Mouse (Mus musculus) MEL (cell line): Measurements from ENCODE around the gene Olfr725.

ENCODE experiments used
- CHD1 ChIP-seq: IDR thresholded peaks from 2 replicates; pipeline ENCODE4 v1.6.1; 2012; ENCODE audit warnings: low read depth, mild to moderate bottlenecking, inconsistent platforms, low read length, improper control_type of control experiment
- CTCF ChIP-seq, 3 experiments: IDR thresholded peaks in 2 of 3; conservative IDR thresholded peaks in 1 of 3; 2 replicates each; pipeline ENCODE4 v1.5.1; 2011 to 2012; ENCODE audit warnings: low read length in 3 of 3, low read depth in 2 of 3, mild to moderate bottlenecking in 2 of 3, improper control_type of control experiment in 1 of 3, inconsistent platforms in 1 of 3, mixed read lengths in 1 of 3, moderate library complexity in 1 of 3; ENCODE audit not compliant: control insufficient read depth in 1 of 3, insufficient read depth in 1 of 3, poor library complexity in 1 of 3, severe bottlenecking in 1 of 3
- MAFK ChIP-seq: IDR thresholded peaks from 2 replicates; pipeline ENCODE4 v1.6.1; 2011; ENCODE audit warnings: low read depth, mild to moderate bottlenecking, low read length, improper control_type of control experiment, borderline replicate concordance
- MYC ChIP-seq: IDR thresholded peaks from 2 replicates; pipeline ENCODE4 v1.6.1; 2011; ENCODE audit warnings: low read depth, mild to moderate bottlenecking, low read length, improper control_type of control experiment, moderate library complexity
- POLR2A ChIP-seq, 2 experiments: IDR thresholded peaks; 2 replicates each; pipeline ENCODE4 v1.6.1; 2011 to 2012; ENCODE audit warnings: low read length in 2 of 2, mild to moderate bottlenecking in 2 of 2, control low read depth in 1 of 2, improper control_type of control experiment in 1 of 2, low read depth in 1 of 2, moderate library complexity in 1 of 2; ENCODE audit not compliant: control insufficient read depth in 1 of 2, insufficient read depth in 1 of 2, poor library complexity in 1 of 2
- ZC3H11A ChIP-seq: IDR thresholded peaks from 2 replicates; pipeline ENCODE4 v1.6.1; 2012; ENCODE audit warnings: low read depth, mild to moderate bottlenecking, inconsistent platforms, low read length, improper control_type of control experiment
- ZMIZ1 ChIP-seq: IDR thresholded peaks from 2 replicates; pipeline ENCODE4 v1.6.1; 2012; ENCODE audit warnings: low read depth, mild to moderate bottlenecking, inconsistent platforms, low read length, improper control_type of control experiment, moderate library complexity

GRCm38 (mm10) chr14:50061590-50061954 lies 21.4 kb upstream of the Olfr725 start:
- TF ChIP-seq POLR2A (IDR thresholded peaks at IDR 0.05; ENCODE audit: control insufficient read depth in 1 of 2, insufficient read depth in 1 of 2, low read depth in 1 of 2, low read length in 2 of 2, poor library complexity in 1 of 2): no peak
- no peak for TF ChIP-seq CTCF (IDR thresholded peaks at IDR 0.05 in 2 of 3, conservative IDR thresholded peaks at IDR 0.05 in 1 of 3; ENCODE audit: control insufficient read depth in 1 of 3, insufficient read depth in 1 of 3, low read depth in 2 of 3, low read length in 3 of 3, poor library complexity in 1 of 3, severe bottlenecking in 1 of 3)
- no peak for TF ChIP-seq ZMIZ1
- TF ChIP-seq MAFK: no peak
- TF ChIP-seq MYC: no peak
- no peak for TF ChIP-seq ZC3H11A
- TF ChIP-seq CHD1: no peak
